In the genomic region with DNA sequence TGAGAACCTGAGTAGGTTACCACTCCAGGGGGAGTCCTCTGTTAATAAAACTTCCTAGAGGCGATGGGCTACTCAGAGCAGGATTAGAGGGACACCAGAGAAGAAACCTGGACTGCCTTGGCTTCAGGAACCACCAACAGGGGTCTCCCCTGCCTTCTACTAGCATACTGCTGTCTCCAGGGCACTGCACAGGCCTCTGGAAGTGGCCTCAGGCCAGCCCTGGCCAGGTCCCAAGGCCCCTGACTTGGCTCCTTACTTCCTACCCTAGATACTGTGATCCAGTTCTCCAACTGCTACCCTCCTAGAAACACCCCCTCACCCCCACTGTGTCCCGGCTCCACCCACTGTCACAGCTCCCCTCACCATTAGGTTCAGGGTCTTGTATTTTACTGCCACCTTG, we compare ENCODE assay signal across 8 mouse cellular contexts. TPM values are rescaled to one million over a fixed set of nuclear protein-coding genes. Genes with fewer than 3 reads are reported as not detected.
DNase-seq lines count a peak whose midpoint lies in the region; ATAC-seq and TF ChIP-seq lines count a peak whose summit lies in the region.

No protein-coding gene starts in this region.

- peak; percentile 63 to 65 for DNase-seq in cerebellum, postnatal 14 days
- no peak for DNase-seq in cerebellum, adult 11 months
- peak; percentile 67 for DNase-seq in lung, embryonic 14.5 days
- DNase-seq in lung, postnatal 25 days (ENCODE audit: low spot score), result no peak
- DNase-seq in heart, postnatal 10 days, result peak; percentile 89 to 92
- peak; percentile 78 for DNase-seq in ovary, adult 18-20 months (ENCODE audit: low spot score)
- DNase-seq in spleen, postnatal 4 days (ENCODE audit: low spot score in 2 of 2), result no peak
- DNase-seq in urinary bladder, adult 18-20 months (ENCODE audit: low spot score in 2 of 2), result no peak

- no peaks in the 10 kb centered on the region for H3K9me3 ChIP-seq in lung, embryonic 14.5 days (ENCODE audit: low read depth, low read length)

- H3K9ac ChIP-seq in lung, embryonic 14.5 days, result no peak overlapping the region

- H3K4me1 ChIP-seq in lung, embryonic 14.5 days (ENCODE audit: insufficient read depth), result peaks cover 2% of the 10 kb centered on the region; the same call in 1 of the 2 replicates

- no peak overlapping the region for H3K4me3 ChIP-seq in lung, embryonic 14.5 days (ENCODE audit: low read depth, low read length)

- H3K4me2 ChIP-seq in lung, embryonic 14.5 days, result no peak overlapping the region

- WGBS in lung, embryonic 14.5 days, result 82% methylated on average over 2 of the region's 2 CpGs

- H3K27me3 ChIP-seq in lung, embryonic 14.5 days (ENCODE audit: insufficient read depth, low read length), result no peaks in the 10 kb centered on the region

- no peak overlapping the region for H3K27ac ChIP-seq in lung, embryonic 14.5 days (ENCODE audit: low read depth)

- peak; percentile 35 for TF ChIP-seq CTCF in lung, embryonic 14.5 days (IDR thresholded peaks at IDR 0.05; ENCODE audit: low read depth)

- peak; percentile 70 for ATAC-seq in lung, embryonic 14.5 days (ENCODE audit: insufficient read depth)

- intact Hi-C loops in heart, postnatal 10 days (cut with DNase I), result loop anchor here (1.0 to 5.0 kb wide), 4 partner anchors 21 to 293 kb away; no protein-coding TSS in a partner anchor

- H3K36me3 ChIP-seq in lung, embryonic 14.5 days (ENCODE audit: insufficient read depth), result peaks cover 95% of the 10 kb centered on the region

RNA-seq across cellular contexts. Expression of gene Plxna1, which starts 23.0 kb away (rescaled TPM):
- 26.8 and 32.2 TPM in 2 replicates for polyA plus RNA-seq in lung, embryonic 14.5 days (2014; fragmentation: Nextera tagmentation; extraction: Ambion mirVana)
- total RNA-seq in heart, postnatal 10 days (2021), result 10 to 100 TPM; 39.3 to 48.5 TPM

Comparison
In these comparisons a context has a peak if more than half of its experiments do, and no peak if none do; other contexts are left out.
1. DNase-seq: peak in cerebellum, postnatal 14 days (2 of 2), lung, embryonic 14.5 days (single experiment), heart, postnatal 10 days (2 of 2) and ovary, adult 18-20 months (single experiment); none in cerebellum, adult 11 months (single experiment), lung, postnatal 25 days (single experiment), spleen, postnatal 4 days (0 of 2) and urinary bladder, adult 18-20 months (0 of 2).